Mouse (Mus musculus) adrenal gland, adult 2 months (tissue): Measurements from ENCODE around the gene Nckipsd. TPM values are rescaled to one million over a fixed set of nuclear protein-coding genes. Genes with fewer than 3 reads are reported as not detected.

Experiments used
- DNase-seq: peaks from one replicate; pipeline ENCODE4 v3.0.0; 2021
- long read RNA-seq: library from polyadenylated mRNA; stranded (forward); transcript quantifications from one replicate; pipeline ENCODE4 v2.0.0, GENCODE M21; 2021
- polyA plus RNA-seq: library from polyadenylated mRNA; depleted of rRNA; stranded (reverse); fragments of >200 nt; gene quantifications from 2 replicates; pipeline ENCODE4 v1.2.3, GENCODE M21; 2012; rRNA removed
- total RNA-seq, 2 experiments: library from RNA; stranded (reverse); gene quantifications; 2 replicates each; pipeline ENCODE4 v1.2.3; 2021

Nckipsd gene
- total RNA-seq, result 10 to 100 TPM; 11.1 to 12.0 TPM
- polyA plus RNA-seq, result 43.1 and 54.5 TPM in 2 replicates
- long read RNA-seq, transcript Nckipsd-201 (13 exons, 3,360 nt), result major isoform, 14 of 21 reads
- long read RNA-seq, partial matches to known transcripts, result 1 of 21 reads
- long read RNA-seq, other reads (novel, unspliced or antisense), result 6 of 21 reads

DNA sequence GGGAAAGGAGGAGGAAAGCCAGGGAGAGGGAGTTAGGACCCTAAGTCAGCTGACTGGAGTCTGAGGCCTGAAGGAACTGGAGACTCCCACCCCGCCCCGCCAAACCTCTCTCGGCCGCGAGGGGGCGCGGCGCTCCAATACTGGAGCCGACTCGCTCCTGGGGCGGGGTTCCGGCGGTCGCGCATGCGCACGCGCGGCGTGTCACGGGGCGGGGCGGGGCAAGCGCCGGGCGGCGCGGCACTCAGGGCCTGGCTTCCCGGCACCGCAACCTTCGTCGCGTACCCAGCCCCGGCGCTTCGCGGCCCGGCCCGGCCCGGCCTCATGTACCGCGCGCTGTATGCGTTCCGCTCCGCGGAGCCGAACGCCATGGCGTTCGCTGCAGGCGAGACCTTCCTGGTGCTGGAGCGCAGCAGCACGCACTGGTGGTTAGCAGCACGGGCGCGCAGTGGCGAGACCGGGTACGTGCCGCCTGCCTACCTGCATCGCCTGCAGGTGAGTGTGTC lies at the start of gene Nckipsd:
Nckipsd (plus strand) TSS at position 206 of the 503 bp plus-strand sequence.
- peak; percentile 97 for DNase-seq

DNA sequence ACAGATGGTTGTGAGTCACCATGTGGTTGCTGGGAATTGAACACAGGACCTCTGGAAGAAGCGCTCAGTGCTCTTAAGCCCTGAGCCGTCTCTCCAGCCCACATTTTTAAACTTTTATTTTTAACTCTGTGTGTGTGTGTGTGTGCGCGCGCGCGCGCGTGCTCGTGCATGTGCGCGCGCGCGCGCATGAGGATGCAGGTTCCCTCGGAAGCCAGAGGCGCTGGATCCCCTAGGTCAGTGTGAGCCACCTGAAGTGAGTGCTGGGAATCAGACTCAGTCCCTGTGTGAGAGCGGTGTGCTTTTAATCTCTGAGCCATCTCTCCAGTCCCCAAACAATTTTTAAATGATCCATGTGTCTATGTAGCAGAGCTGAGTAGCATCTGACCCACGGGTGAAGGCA lies 49.0 kb upstream of the Nckipsd start:
- DNase-seq, result no peak

DNA sequence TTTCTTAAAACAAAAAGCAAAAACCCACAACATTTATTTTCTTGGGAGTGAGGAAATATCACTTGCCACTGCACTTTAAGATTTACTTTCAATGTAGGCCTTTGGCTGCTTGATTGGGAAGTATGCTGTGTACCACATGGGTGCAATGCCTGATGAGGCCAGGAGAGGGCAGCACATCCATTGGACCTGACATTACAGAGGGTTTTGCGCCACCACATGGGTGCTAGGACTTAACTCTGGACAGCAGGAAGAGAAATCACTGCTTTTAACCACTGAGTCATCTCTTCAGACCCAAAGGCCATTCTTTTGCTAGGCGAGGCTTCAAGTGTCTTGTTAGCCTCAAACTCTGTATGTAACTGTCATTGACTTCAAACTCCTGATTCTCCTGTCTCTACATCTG lies 48.4 kb upstream of the Nckipsd start:
- DNase-seq, result peak; percentile 40

DNA sequence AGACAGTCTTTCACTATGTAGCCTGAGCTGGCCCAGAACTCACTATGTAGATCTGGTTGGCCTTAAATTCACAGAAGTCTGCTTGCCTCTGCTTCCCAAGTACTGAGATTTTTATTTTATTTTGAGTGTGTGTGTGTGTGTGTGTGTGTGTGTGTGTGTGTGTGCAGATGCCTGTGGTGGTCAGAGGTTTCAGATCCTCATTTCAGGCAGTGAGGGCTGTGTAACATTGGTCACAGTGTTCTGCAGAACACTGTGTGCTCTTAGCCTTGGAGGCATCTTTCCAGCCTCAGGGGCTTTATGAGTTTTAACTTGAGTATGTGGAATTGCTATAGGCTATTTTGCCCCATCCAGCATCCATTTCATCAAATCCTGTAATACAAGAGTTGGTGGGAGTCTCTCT lies 46.6 kb upstream of the Nckipsd start:
- no peak for DNase-seq

DNA sequence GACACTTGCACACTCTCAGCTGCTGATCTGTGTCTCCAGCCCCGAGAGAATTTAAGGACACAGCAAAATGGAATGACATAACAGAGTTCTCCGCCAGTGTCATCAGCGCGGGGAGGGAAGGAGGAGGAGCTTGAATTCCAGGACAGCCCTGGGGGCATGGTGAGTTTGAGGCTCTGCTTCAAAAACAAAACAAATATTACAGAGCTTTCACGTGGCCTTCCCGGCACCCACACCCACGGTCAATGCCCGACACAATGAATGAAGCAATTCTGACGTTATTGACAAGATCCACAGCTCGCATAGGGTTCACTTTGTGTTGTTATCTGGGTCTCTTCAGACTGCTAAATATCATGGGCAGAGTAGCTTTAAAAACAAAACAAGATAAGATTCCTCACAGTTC lies 43.2 kb upstream of the Nckipsd start:
- DNase-seq, result no peak

DNA sequence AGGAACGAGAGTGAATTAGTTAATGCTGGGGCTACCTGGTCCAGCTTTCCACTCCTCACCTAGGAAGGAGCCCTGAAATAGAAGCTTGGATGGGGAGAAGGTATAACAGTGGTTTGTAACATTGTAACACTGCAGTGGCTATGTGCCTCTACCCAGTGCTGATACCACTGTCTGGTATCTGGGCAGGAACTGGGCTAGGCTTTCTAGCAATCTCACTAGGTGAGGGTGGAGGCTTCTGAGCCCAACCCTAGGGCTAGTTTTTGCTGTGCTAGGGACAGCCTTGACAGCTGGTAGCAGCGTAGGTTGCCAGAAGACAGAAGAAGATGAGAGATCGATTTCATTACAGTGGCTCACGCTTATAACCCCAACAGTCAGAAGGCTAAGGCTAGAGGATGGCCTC lies 31.6 kb upstream of the Nckipsd start:
- no peak for DNase-seq

DNA sequence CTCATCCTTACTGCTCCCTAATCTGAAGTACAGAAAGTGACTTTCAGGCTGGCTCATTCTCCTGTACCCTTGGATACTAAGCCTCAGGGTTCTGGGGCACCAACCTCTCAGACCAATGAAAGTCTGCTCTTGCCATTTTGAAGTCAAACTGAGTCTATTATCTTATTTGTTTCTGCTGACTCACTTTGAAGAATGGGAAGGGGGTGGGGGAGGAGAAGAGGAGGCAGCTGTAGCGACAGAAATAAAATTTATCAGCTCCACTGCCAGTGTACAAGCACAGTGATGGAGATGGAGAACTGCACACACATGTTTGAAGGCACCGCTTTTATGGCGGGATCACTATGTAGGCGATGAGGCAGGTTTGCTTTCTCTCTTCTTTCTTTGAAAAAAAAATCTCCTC lies 30.9 kb upstream of the Nckipsd start:
- DNase-seq, result no peak

DNA sequence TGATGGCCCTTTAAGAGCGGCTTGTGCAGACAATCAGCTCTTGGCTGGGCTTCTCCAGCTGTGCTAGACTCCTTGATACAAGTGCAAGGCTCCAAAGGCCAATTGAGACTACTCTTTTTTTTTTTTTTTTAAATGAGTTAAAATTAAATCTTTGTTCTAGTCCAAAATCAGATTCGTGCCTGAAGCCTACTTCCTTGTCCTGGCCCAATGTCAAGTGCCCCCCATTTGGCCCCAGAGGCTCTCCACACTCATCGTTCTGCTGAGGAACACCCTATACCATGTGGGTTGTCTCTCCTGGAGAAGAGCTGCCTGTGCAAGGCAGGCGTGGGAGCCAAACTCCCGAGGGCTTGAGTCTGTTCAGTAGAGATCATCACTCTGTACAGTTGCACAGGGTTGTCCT lies 27.2 kb upstream of the Nckipsd start:
- DNase-seq, result no peak

DNA sequence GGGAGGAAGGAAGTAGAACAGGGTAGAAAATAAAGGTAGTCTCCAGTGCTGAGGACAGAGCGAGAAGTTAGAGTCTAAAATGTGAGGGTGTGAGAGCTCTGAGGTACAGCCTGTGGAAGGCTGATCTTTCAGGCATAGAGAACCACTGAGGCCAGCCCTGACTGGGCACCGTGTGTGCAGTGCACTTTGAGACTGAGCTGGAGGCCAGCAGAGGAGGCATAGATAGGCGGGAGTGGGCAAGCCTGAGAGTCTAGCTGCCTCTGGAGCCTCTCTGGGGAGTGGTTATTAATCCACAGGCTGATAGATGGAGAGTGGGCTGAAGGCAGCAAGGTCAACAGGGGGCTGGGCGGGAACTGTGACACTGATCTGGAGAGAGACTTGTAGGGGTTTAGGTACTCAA lies 26.3 kb upstream of the Nckipsd start:
- DNase-seq, result no peak

DNA sequence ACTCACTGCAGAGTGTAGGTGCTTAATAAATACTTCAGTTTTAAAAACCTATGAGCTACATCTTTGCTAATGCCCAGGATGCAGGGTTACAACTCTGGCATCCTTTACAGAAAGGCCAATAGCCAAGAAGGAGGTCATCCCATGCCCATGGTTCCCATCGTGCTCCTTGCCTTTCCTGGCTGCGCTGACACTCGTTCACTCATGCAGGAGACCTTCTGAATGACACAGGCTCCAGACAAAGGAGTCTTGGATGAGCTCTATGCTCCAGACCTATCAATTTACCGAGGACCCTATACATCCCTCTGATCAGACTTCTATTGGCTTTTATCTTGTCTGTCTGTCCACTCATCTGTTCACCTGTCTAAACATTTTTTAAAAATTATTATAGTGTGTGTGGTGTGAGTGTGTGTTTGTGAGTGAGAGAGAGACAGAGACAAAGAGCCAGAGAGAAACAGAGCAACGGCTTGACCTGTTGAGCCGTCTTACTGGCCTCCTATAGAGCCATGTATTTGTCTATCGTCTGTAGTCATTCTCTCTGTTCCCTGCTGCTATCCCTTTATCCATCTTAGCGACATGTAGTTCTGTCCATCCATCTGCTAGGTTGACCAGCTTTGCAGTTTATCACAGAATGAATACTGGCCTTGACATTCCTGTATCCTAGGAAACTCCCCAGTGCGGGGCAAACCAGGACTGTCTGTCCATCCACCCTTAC lies 25.2 kb upstream of the Nckipsd start:
- DNase-seq, result no peak

DNA sequence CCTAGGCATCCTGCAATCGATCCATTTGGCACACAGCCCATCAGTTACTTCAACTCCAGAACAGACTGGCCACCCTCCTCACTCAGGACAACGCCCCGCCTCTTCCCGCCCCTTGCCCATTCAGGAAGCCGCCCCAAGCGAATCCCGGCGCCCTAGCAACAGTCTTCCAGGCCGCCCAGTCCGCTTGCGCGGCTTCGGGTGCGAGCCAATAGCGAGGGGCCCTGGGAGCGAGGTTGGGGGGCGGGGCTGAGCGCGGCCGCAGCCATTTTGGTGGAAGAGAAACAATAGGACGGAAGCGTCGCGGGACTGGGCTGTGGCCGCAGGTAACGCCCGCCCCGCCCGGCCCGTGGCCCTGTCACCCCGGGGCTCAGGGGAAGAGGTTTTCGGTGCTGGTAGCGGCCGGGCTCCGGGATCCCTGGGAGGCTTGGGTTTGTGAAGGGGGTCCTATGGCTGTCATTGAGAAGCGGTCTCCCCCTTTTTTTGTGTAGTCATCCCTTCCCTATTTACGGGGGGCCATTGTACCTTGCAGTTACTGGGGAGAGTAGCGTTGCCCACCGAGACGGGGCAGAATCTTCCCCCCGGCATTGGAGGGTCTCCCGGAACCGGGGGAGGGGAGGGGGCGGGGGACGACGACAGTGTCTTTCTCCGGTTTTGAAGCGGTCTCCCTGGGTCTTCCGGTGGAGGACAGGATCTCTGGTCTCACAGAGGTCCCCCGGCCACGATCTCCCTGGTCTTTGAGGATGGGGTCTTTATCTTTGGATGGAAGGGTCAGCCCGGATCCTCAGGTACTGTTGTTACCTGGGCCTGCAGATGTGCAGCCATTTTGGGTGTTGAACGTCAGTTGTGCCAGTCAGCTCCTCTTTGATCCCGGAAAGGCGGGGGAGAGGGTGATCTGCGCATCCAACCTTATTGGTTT lies 24.4 kb upstream of the Nckipsd start, which contains the start of gene Ip6k2:
Ip6k2 (plus strand) TSS at position 249 of the 916 bp plus-strand sequence.
- peak; percentile 98 for DNase-seq

DNA sequence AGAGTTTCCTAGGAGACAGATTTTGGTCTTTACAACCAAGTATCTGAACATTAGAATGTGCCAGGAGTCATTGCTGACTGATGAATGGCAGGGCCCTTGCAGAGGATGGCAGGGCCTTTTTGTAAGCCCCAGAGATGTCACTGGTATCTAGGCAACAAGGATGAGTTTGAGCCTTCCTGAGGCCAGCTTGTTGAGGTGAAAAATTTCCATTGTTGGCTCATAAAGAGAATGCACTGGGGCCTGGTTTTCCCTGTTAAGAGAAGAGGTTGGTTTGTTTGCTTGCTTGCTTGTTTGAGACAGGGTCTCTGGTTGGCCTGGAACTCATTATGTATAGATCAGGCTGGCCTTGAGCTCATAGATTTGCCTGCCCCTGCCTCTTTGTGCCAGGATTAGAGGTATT lies 22.8 kb upstream of the Nckipsd start:
- DNase-seq, result no peak

DNA sequence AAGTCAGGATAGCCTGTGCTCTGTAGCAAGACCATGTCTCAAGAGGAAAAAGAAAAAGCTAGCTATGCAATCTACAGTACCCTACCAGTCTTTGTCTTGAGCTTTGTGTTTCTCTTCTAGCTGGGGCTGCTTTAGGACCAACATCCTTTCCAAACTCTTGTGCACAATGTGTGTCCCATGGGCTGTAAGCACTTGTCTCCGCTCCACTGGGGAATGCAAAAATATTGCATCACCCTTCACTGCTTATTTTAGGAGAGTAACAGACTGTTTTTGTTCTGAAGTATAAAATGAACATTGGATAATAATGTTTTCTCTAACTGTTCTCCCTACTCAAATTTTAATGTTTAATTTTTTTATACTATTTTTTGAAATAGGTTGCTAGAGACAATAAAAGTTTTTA lies 21.7 kb upstream of the Nckipsd start:
- DNase-seq, result no peak

DNA sequence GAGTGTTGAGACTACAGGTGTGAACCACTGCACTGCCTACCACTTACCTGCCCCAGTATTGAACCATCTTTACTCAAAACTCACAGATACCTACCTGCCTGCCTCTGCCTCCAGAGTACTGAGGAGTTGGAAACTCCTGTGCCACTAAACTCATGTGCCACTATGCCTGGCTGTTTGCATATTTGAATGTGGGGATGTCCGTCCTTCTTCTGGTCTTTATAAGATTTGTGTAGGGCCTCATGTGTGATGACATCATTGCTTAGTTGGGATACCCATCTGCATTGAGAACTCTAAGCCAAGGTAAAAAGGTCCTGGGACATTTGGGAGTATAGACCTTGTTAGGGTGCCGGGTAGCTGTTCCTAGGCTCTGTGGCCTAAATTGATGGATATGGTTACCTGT lies 21.1 kb upstream of the Nckipsd start:
- no peak for DNase-seq

DNA sequence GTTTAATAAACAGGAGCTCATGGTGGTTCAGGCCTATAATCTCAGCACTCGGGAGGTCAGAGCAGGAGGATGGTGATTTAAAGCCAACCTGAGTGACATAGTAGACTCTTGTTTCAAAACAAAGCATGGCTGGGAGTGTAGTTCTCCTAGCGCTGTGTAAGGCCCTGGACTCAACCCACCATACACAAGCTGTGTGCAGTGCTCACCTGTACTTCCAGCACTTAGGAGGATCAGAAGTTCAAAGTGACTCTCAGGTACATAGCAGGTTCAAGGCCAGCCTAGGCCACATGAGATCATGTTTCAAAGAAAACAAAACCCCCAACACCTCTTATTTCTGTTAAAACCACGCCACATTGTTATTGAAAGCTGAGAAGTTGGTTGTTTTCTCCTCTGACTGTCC lies 19.5 kb upstream of the Nckipsd start:
- no peak for DNase-seq

DNA sequence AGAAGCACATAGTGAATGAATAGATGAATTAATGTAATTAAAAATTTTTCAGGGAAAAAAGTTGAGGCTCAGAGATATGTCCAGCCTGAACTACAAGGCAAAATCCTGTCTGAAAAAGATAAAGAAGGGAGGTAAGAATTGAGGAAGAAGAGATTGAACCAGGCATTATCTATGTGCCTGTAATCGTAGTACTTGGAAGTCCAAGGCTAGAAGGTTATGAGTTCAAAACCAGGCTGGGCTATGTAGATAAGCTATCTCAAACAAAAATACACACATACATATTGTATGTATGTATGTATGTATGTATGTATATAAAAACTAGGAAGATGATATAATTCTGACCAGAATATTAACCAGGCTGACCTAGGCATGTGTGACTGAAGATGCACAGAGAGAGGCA lies 15.9 kb upstream of the Nckipsd start:
- no peak for DNase-seq

DNA sequence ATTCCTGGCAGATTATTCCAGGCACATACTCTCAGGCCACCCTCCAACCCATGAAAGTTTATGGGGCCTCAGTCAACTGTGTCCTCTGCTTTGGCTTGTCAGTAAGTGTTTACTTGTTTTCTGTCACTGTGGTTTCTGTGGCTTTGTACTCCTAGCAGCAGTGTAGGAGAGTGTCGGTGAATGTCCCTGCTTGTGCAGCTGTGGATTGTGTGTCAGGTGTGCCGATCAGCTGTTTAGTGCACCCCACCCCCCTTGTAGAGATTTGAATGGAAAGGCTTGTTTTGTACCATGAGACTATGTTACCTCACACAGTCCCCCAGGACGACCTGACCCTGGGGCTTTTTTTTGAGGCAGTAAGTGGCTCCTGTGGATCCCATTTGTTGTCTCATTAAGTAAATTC lies 15.4 kb upstream of the Nckipsd start:
- DNase-seq, result no peak

DNA sequence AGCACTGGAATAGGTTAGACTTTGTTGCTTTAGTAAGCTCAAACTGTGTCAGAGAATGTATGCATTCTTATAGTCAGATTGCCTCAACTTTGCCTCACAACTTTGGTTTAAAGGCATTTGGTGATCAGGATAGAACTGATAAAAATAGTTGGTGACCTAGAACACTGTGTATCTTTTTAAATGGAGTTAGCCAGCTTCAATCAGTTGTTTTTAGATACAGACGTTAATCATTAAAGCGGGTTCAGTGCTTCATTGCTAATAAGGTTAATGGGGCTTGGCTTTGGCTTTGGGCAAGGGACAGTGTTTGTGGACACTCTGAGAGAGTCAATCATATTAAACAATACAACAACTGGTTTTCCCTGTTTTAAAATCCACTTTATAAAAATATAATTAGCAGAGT lies 12.9 kb upstream of the Nckipsd start:
- DNase-seq, result no peak

DNA sequence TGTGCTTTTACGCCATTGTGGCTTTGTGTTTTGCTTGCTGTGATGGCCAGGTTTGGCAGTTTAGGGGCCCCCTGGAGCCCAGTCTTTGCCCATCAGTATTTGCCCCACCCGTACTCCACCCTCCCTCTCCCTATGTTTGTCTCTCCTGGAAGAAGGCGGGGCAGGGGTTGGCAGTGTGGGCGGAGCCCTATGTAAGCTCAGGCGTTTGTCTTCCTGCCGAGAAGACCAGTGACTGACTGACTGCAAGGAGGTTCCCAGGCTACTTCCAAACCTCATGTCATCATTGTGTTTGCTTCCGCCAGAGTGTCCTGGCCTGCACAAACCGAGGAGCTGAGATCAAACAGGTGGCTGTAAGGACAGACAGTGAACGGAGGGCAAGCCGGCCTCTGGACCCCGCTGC lies 12.4 kb upstream of the Nckipsd start:
- peak; percentile 76 for DNase-seq

DNA sequence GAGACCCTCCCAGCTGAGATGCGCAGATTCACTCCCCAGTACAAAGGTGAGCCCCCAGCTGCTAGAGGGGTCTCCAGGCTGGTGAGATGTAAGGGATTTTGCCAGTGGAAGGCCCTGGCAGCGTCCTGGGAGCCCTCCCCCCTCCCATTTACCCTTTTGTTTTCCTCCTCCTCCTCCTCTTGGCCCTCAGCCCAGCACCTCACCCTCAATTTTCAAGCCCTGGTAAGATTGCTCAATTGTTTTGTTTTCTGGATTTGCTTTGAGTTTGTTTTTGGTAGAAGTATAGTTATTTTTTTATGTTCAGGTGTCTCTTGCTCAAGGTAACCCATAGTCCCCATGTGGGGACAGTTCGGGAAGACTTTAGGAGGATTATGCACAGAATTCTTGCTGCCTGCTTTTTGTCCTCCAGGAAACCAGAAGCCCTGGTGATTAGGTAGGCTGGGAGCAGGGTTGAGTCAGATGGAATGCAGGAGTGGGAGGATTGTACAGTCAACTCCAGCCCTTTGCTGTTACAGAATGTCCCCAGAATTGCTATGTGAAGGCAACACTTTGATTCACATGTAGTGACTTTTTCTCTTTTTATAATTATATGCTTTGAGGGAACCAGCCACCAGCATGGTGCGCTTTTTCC lies 11.7 kb upstream of the Nckipsd start:
- peak; percentile 61 for DNase-seq

DNA sequence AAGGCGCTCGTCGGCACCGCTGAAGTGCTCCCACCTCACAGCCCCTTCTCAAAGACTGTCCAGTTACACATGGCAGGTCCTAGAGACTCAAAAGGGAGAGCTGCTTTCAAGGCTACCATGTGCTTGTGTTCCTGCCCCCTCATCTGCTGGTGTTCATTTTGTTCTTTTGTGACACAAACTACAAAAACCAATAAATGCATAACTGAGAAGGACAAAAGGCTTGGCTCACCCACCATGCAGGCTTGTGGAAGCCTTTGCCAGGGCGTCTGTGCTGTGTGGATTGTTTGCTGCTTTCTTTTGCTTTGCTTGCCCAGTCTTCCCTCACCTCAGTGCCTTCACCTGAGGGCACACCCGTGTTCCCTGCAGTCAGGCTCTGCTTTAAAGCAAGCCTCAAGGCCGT lies 10.7 kb upstream of the Nckipsd start:
- DNase-seq, result no peak

DNA sequence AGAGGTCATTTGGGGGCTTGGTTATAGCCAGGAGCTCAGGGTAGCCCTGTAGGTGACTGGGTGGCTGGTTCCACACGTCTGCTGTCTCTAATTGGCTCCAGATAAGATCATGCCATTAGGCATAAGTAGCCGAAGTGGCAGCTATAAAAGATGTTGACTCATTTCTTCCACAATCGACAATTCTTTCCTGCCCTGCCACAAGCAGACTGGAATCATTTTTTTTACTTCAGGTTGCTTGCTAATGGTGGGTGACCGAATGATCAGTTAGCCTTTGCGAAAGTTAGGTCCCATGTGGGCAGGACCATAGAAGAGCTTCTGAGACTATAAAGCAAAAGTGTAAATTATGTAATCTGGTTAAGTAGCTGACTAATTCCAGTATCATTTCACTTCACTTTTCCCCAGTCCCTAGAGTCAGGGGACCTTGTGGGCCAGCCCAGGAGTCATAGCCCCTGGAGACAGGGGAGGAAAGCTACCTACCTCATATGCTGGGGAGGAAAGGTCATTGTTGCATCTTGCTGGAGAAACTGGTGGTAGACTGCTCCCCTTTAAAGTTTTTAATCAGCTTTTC lies 9.6 kb upstream of the Nckipsd start:
- DNase-seq, result no peak
